Mouse (Mus musculus) spleen, adult 2 months (tissue): Measurements from ENCODE around the gene Eif3c. TPM values are rescaled to one million over a fixed set of nuclear protein-coding genes. Genes with fewer than 3 reads are reported as not detected.

ENCODE experiments used
- DNase-seq, 2 experiments: peaks; one replicate each; pipeline versions ENCODE4 v3.0.0 to v3.0.0-alpha.2; 2012 to 2021; ENCODE audit warnings: low spot score in 2 of 2, low read depth in 1 of 2
- H3K27ac ChIP-seq: fragments of 200-500 bp; 2 replicates; pipeline ENCODE4 v1.5.1; 2012; ENCODE audit warnings: low read length, inconsistent platforms; ENCODE audit not compliant: insufficient read depth
- H3K27me3 ChIP-seq: fragments of 200-500 bp; 2 replicates; pipeline ENCODE4 v1.6.1; 2012; ENCODE audit warnings: mild to moderate bottlenecking, moderate library complexity, low read length, inconsistent platforms; ENCODE audit not compliant: control insufficient read depth, insufficient read depth
- H3K36me3 ChIP-seq: fragments of 200-500 bp; 2 replicates; pipeline ENCODE4 v1.6.1; 2012; ENCODE audit warnings: mild to moderate bottlenecking, low read length, inconsistent platforms; ENCODE audit not compliant: control insufficient read depth, insufficient read depth
- H3K4me1 ChIP-seq: fragments of 200-500 bp; 2 replicates; pipeline ENCODE4 v1.6.1; 2011; ENCODE audit warnings: inconsistent platforms; ENCODE audit not compliant: control insufficient read depth, insufficient read depth, insufficient read length
- H3K4me3 ChIP-seq: fragments of 200-500 bp; 2 replicates; pipeline ENCODE4 v1.5.1; 2011; ENCODE audit warnings: mild to moderate bottlenecking, inconsistent platforms; ENCODE audit not compliant: insufficient read depth, insufficient read length; ENCODE audit errors: extremely low read depth
- CTCF ChIP-seq: fragments of 200-500 bp; IDR thresholded peaks from 2 replicates; pipeline ENCODE4 v1.5.1; 2011; ENCODE audit warnings: mild to moderate bottlenecking, inconsistent platforms; ENCODE audit not compliant: insufficient read depth, insufficient read length, insufficient replicate concordance; ENCODE audit errors: extremely low read depth
- POLR2A ChIP-seq: fragments of 200-500 bp; IDR thresholded peaks from 2 replicates; pipeline ENCODE4 v1.6.1; 2011; ENCODE audit warnings: low read depth, low read length, inconsistent platforms
- WGBS: fragments of 180-500 bp; shearing (Covaris S2); methylation state at CpG from one replicate; pipeline ENCODE4 v1.1.7; 2018; 5-methylcytosine and 5-hydroxymethylcytosine counted together
- polyA plus RNA-seq: library from polyadenylated mRNA; depleted of rRNA; stranded (reverse); fragments of >200 nt; gene quantifications from 2 replicates; pipeline ENCODE4 v1.2.3, GENCODE M21; 2012

Gene Eif3c
- polyA plus RNA-seq, 1 experiment = 61.0 TPM

DNA sequence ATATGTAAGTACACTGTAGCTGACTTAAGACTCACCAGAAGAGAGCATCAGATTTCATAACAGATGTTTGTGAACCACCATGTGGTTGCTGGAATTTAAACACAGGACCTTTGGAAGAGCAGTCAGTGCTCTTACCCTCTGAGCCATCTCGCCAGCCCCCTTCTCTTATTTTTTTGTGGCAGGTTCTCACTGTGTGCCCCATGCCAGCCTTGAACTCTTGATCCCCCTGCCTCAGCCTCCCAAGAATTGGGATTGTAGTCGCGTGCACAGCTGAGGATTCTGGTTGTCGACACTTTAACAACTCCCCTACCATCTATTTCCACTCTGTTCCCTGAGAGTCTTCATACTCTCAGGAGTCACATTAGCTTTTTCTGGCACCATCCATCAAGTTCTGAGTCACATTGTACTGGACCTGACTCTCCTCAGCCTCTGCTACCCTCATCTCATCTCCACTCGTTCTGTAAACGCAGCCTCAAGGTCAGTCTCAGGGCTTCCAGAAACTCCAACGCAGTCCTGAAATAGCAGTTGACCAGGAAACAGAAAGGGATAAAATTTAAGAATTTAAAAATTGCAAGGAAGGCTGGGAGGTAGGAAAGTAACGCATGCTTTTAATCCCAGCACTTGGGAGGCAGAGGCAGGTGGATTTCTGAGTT is 59.0 kb downstream of the Eif3c start:
- H3K36me3 ChIP-seq = no peaks in the 10 kb centered on the region
- H3K4me1 ChIP-seq = no peaks in the 10 kb centered on the region
- TF ChIP-seq POLR2A (no peak), CTCF (no peak)
- no peak for DNase-seq
- no peak overlapping the region for H3K27ac ChIP-seq
- H3K27me3 ChIP-seq = no peaks in the 10 kb centered on the region
- no peak overlapping the region for H3K4me3 ChIP-seq
- 89% methylated on average over 8 of the region's 8 CpGs for WGBS

DNA sequence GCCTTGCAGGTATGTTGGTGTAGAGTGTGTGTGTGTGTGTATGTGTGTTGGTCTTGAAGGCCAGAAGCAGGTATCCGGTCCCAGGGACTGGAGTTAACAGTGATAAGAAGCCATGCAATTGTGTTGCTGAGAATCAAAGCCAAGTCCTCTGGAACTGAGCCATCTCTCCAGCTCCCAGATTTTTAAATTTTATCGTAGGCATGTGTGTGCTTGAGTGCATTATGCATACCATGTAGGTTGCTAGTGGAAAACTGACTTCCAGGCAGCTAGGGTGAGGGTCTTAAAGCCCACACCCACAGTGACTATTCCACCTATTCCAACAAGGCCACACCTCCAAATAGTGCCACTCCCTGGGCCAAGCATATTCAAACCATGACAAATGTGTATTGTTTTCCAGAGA is 61.3 kb downstream of the Eif3c start:
- whole genome bisulfite sequencing = 83% methylated on average over 2 of the region's 2 CpGs
- DNase-seq = no peak

GRCm38 (mm10) chr7:126503273-126503878 is 62.8 kb downstream of the Eif3c start, which contains the start of gene Atxn2l:
Gene Atxn2l (minus strand): TSS chr7:126503437.
- WGBS = under 1% methylated on average over 53 of the region's 72 CpGs
- no peaks in the 10 kb centered on the region for H3K27me3 ChIP-seq
- TF ChIP-seq CTCF (peak; percentile 55), POLR2A (peak; percentile 51; the same call in 1 of the 2 replicates)
- peak within 1 kb of the TSS; percentile 99 for H3K4me3 ChIP-seq
- DNase-seq = peak; percentile 97
- no peaks in the 10 kb centered on the region for H3K4me1 ChIP-seq
- H3K36me3 ChIP-seq = peaks cover 18% of the 10 kb centered on the region
- H3K27ac ChIP-seq = peak within 1 kb of the TSS; percentile 95

More for the DNA sequence above, 61.3 kb downstream of the Eif3c start:
- Histone ChIP-seq H3K27ac (no peak overlapping the region), H3K36me3 (peaks cover 11% of the 10 kb centered on the region), H3K4me3 (no peak overlapping the region), H3K27me3 (no peaks in the 10 kb centered on the region), H3K4me1 (no peaks in the 10 kb centered on the region)
- no peak for TF ChIP-seq POLR2A
- TF ChIP-seq CTCF = no peak

- Histone ChIP-seq H3K27ac (peak overlapping the region; percentile 95), H3K4me3 (peak overlapping the region; percentile 99), H3K4me1 (no peaks in the 10 kb centered on the region), H3K27me3 (no peaks in the 10 kb centered on the region), H3K36me3 (peaks cover 23% of the 10 kb centered on the region)
- WGBS = under 1% methylated on average over 40 of the region's 40 CpGs
- TF ChIP-seq CTCF (no peak), POLR2A (no peak)
- DNase-seq = no peak
Measured at GRCm38 (mm10) chr7:126502751-126503150, 63.5 kb downstream of the Eif3c start.

- Histone ChIP-seq H3K36me3 (peaks cover 29% of the 10 kb centered on the region), H3K27ac (peak overlapping the region; percentile 96), H3K4me3 (peak overlapping the region; percentile 99), H3K27me3 (no peaks in the 10 kb centered on the region), H3K4me1 (no peaks in the 10 kb centered on the region)
- WGBS = under 1% methylated on average over 54 of the region's 57 CpGs
- TF ChIP-seq POLR2A (peak; percentile 26), CTCF (no peak)
- DNase-seq = peak; percentile 65 to 86
Measured at GRCm38 (mm10) chr7:126502023-126502741, 64.0 kb downstream of the Eif3c start.

- DNase-seq = no peak
- no peaks in the 10 kb centered on the region for H3K4me1 ChIP-seq
- H3K27ac ChIP-seq = peak overlapping the region; percentile 96
- peak overlapping the region; percentile 99 for H3K4me3 ChIP-seq
- H3K36me3 ChIP-seq = peaks cover 33% of the 10 kb centered on the region
- TF ChIP-seq CTCF = no peak
- TF ChIP-seq POLR2A = no peak
- WGBS = 3% methylated on average over 9 of the region's 9 CpGs
- H3K27me3 ChIP-seq = no peaks in the 10 kb centered on the region
Measured at GRCm38 (mm10) chr7:126501684-126502022, 64.6 kb downstream of the Eif3c start.
